Mouse (Mus musculus): ENCODE data around the gene Hdgfl3.

- TF ChIP-seq CTCF (IDR thresholded peaks at IDR 0.05; ENCODE audit: low read depth): no peak
- TF ChIP-seq EP300 (IDR thresholded peaks at IDR 0.05; ENCODE audit: low read depth): no peak
Measured at GRCm38 (mm10) chr7:81874636-81875035, 59.6 kb downstream of the Hdgfl3 start.

Measured in heart, postnatal 0 days (tissue).